8 mouse cellular contexts compared by ENCODE assay signal in genomic region chr11:61930640-61931586, GRCm38 (mm10). TPM values are rescaled to one million over a fixed set of nuclear protein-coding genes. Genes with fewer than 3 reads are reported as not detected.
DNase-seq lines count a peak whose midpoint lies in the region; ATAC-seq and TF ChIP-seq lines count a peak whose summit lies in the region.

No protein-coding gene starts in this region.

- peak overlapping the region; percentile 90 for H3K9ac ChIP-seq in heart, postnatal 0 days (replicated peaks; ENCODE audit: low read depth, low read length)
- H3K9ac ChIP-seq in neural tube, embryonic 11.5 days (ENCODE audit: low read length) = peak overlapping the region; percentile 80

- H3K27me3 ChIP-seq in spleen, adult 2 months (ENCODE audit: control insufficient read depth, insufficient read depth, low read length) = no peaks in the 10 kb centered on the region
- H3K27me3 ChIP-seq in heart, postnatal 0 days (ENCODE audit: control insufficient read depth, insufficient read depth, low read length) = no peaks in the 10 kb centered on the region
- H3K27me3 ChIP-seq in limb, embryonic 10.5 days (ENCODE audit: low read depth, poor library complexity, severe bottlenecking) = no peaks in the 10 kb centered on the region
- H3K27me3 ChIP-seq in neural tube, embryonic 11.5 days (ENCODE audit: control insufficient read depth, insufficient read depth, low read length) = no peaks in the 10 kb centered on the region

- no peak for TF ChIP-seq POLR2A in spleen, adult 2 months (IDR thresholded peaks at IDR 0.05; ENCODE audit: low read depth, low read length)

- peak overlapping the region; percentile 98 for H3K27ac ChIP-seq in spleen, adult 2 months (ENCODE audit: insufficient read depth, low read length)
- H3K27ac ChIP-seq in heart, postnatal 0 days (ENCODE audit: low read depth) = peak overlapping the region; percentile 93
- peak overlapping the region; percentile 97 for H3K27ac ChIP-seq in limb, embryonic 10.5 days
- H3K27ac ChIP-seq in neural tube, embryonic 11.5 days (ENCODE audit: low read depth, low read length) = peak overlapping the region; percentile 91

- no peak for TF ChIP-seq EP300 in heart, postnatal 0 days (IDR thresholded peaks at IDR 0.05; ENCODE audit: low read depth)

- H3K4me3 ChIP-seq in spleen, adult 2 months (ENCODE audit: extremely low read depth, insufficient read depth, insufficient read length) = peak overlapping the region; percentile 94
- peak overlapping the region; percentile 90 for H3K4me3 ChIP-seq in heart, postnatal 0 days (ENCODE audit: low read depth, low read length)
- peak overlapping the region; percentile 95 for H3K4me3 ChIP-seq in limb, embryonic 10.5 days
- peak overlapping the region; percentile 84 for H3K4me3 ChIP-seq in neural tube, embryonic 11.5 days (ENCODE audit: low read depth, low read length)

- peak in 1 of 2 experiments; percentile 10 for DNase-seq in spleen, adult 2 months (ENCODE audit: low read depth in 1 of 2, low spot score in 2 of 2)
- DNase-seq in spleen, adult 12 weeks (ENCODE audit: low spot score) = no peak
- DNase-seq in embryo, embryonic 10.5 days (ENCODE audit: low spot score) = peak; percentile 7
- DNase-seq in heart, postnatal 0 days (ENCODE audit: low spot score) = no peak
- DNase-seq in limb, embryonic 10.5 days (ENCODE audit: low spot score) = no peak
- DNase-seq in neural tube, embryonic 11.5 days (ENCODE audit: low spot score) = no peak
- DNase-seq in right cerebral cortex, postnatal 36 days (ENCODE audit: low spot score in 2 of 2) = no peak
- no peak for DNase-seq in right cerebral cortex, adult 18-20 months

- no peak for ATAC-seq in heart, postnatal 0 days (ENCODE audit: insufficient read depth, low read depth)
- no peak for ATAC-seq in neural tube, embryonic 11.5 days (ENCODE audit: insufficient read depth, low FRiP score, low TSS enrichment)

- H3K4me1 ChIP-seq in spleen, adult 2 months (ENCODE audit: control insufficient read depth, insufficient read depth, insufficient read length) = peaks cover 5% of the 10 kb centered on the region; the same call in 1 of the 2 replicates
- H3K4me1 ChIP-seq in heart, postnatal 0 days (ENCODE audit: control insufficient read depth, insufficient read depth) = peaks cover 8% of the 10 kb centered on the region
- H3K4me1 ChIP-seq in limb, embryonic 10.5 days = peaks cover 26% of the 10 kb centered on the region
- H3K4me1 ChIP-seq in neural tube, embryonic 11.5 days (ENCODE audit: control insufficient read depth, insufficient read depth, low read length) = peaks cover 11% of the 10 kb centered on the region; the same call in 1 of the 2 replicates

- no peaks in the 10 kb centered on the region for H3K36me3 ChIP-seq in spleen, adult 2 months (ENCODE audit: control insufficient read depth, insufficient read depth, low read length)
- no peaks in the 10 kb centered on the region for H3K36me3 ChIP-seq in heart, postnatal 0 days (replicated peaks; ENCODE audit: control insufficient read depth, insufficient read depth, low read length)
- H3K36me3 ChIP-seq in limb, embryonic 10.5 days = peaks cover 8% of the 10 kb centered on the region
- H3K36me3 ChIP-seq in neural tube, embryonic 11.5 days (ENCODE audit: control insufficient read depth, insufficient read depth, low read length) = no peaks in the 10 kb centered on the region

- 15% methylated on average over 11 of the region's 11 CpGs for WGBS in spleen, adult 2 months
- 16% methylated on average over 11 of the region's 11 CpGs for WGBS in heart, postnatal 0 days
- WGBS in limb, embryonic 10.5 days = 21% methylated on average over 11 of the region's 11 CpGs
- WGBS in neural tube, embryonic 11.5 days = 20% methylated on average over 11 of the region's 11 CpGs

- no peaks in the 10 kb centered on the region for H3K9me3 ChIP-seq in heart, postnatal 0 days (replicated peaks; ENCODE audit: control insufficient read depth, low read length)
- H3K9me3 ChIP-seq in limb, embryonic 10.5 days (replicated peaks) = no peaks in the 10 kb centered on the region
- H3K9me3 ChIP-seq in neural tube, embryonic 11.5 days (ENCODE audit: control insufficient read depth, low read length) = no peaks in the 10 kb centered on the region

- no peak for TF ChIP-seq CTCF in spleen, adult 2 months (IDR thresholded peaks at IDR 0.05; ENCODE audit: extremely low read depth, insufficient read depth, insufficient read length, insufficient replicate concordance)
- TF ChIP-seq CTCF in heart, postnatal 0 days (IDR thresholded peaks at IDR 0.05; ENCODE audit: low read depth) = no peak

- H3K4me2 ChIP-seq in heart, postnatal 0 days (ENCODE audit: low read depth, low read length) = peak overlapping the region; percentile 65
- peak overlapping the region; percentile 83 for H3K4me2 ChIP-seq in neural tube, embryonic 11.5 days (ENCODE audit: low read depth)

RNA-seq across cellular contexts. Expression of gene Akap10, which starts 0.9 kb away (rescaled TPM):
- 10.1 and 10.9 TPM in 2 replicates for polyA plus RNA-seq in spleen, adult 2 months (2012; rRNA removed)
- 8.7 and 25.7 TPM in 2 replicates for total RNA-seq in heart, postnatal 0 days (2014; rRNA removed; ENCODE audit: low replicate concordance)
- polyA plus RNA-seq in heart, postnatal 0 days (2015; fragmentation: Nextera tagmentation; extraction: Ambion mirVana) = 8.8 and 9.0 TPM in 2 replicates
- polyA plus RNA-seq in limb, embryonic 10.5 days (2016; fragmentation: Nextera tagmentation; extraction: Ambion mirVana) = 18.2 and 18.8 TPM in 2 replicates
- 16.1 and 17.7 TPM in 2 replicates for polyA plus RNA-seq in neural tube, embryonic 11.5 days (2014; fragmentation: Nextera tagmentation; extraction: Ambion mirVana)

RNA-seq across cellular contexts. Expression of gene Specc1, which starts 25.6 kb away (rescaled TPM):
- 11.0 and 28.9 TPM in 2 replicates for polyA plus RNA-seq in spleen, adult 2 months (2012; rRNA removed)
- 5.8 and 8.4 TPM in 2 replicates for total RNA-seq in heart, postnatal 0 days (2014; rRNA removed; ENCODE audit: low replicate concordance)
- 4.7 and 5.2 TPM in 2 replicates for polyA plus RNA-seq in heart, postnatal 0 days (2015; fragmentation: Nextera tagmentation; extraction: Ambion mirVana)
- 11.7 and 16.5 TPM in 2 replicates for polyA plus RNA-seq in limb, embryonic 10.5 days (2016; fragmentation: Nextera tagmentation; extraction: Ambion mirVana)
- 12.0 and 15.4 TPM in 2 replicates for polyA plus RNA-seq in neural tube, embryonic 11.5 days (2014; fragmentation: Nextera tagmentation; extraction: Ambion mirVana)
